Comparison of ENCODE assay signal across 20 mouse cellular contexts in the genomic region with DNA sequence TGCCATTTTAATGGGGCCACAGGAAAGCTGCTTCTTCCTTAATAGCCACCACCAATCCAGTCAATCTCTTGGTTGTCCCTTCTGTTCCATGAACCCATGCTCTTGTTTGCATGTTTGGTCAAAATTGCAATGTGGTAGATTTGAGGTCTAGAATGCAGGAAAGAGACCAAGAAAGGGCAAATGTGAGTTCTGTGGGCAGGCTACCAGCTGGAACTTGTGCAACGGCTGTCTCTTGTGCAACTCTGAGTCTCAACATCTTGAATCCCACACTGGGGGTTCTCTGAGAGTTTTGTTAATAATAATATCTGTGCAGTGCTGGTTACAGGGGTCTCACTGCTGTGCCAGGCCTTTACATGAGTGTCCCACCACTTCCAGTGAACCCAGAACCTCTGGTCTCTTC.
DNase-seq lines count a peak whose midpoint lies in the region; ATAC-seq and TF ChIP-seq lines count a peak whose summit lies in the region.
"Had no signal": no experiment of that assay in that cellular context is flagged by ENCODE, and none has a peak within 500 bp of the region (broad histone marks: within the 10 kb centered on the region; RNA-seq: fewer than 3 reads in every experiment).

No protein-coding gene starts in this region.

- no peak overlapping the region for H3K9ac ChIP-seq in kidney, embryonic 16.5 days (replicated peaks; ENCODE audit: low read length)
- H3K9ac ChIP-seq in lung, postnatal 0 days (replicated peaks; ENCODE audit: low read depth): no peak overlapping the region
- no peak overlapping the region for H3K9ac ChIP-seq in liver, embryonic 11.5 days (ENCODE audit: low read depth, low read length)
- H3K9ac ChIP-seq: embryonic facial prominence, embryonic 13.5 days; forebrain, embryonic 12.5 days; forebrain, postnatal 0 days; heart, embryonic 15.5 days; hindbrain, embryonic 14.5 days; intestine, embryonic 15.5 days had no signal

- WGBS in heart, embryonic 10.5 days: 80% methylated on average over 1 of the region's 1 CpGs
- 82% methylated on average over 1 of the region's 1 CpGs for WGBS in kidney, embryonic 16.5 days
- 74% methylated on average over 1 of the region's 1 CpGs for WGBS in lung, postnatal 0 days
- 63% methylated on average over 1 of the region's 1 CpGs for WGBS in liver, embryonic 11.5 days

- no peak overlapping the region for H3K4me3 ChIP-seq in heart, embryonic 10.5 days
- H3K4me3 ChIP-seq in kidney, embryonic 16.5 days (ENCODE audit: low read length): no peak overlapping the region
- no peak overlapping the region for H3K4me3 ChIP-seq in lung, postnatal 0 days (ENCODE audit: low read depth, low read length)
- no peak overlapping the region for H3K4me3 ChIP-seq in liver, embryonic 11.5 days (ENCODE audit: low read depth, low read length)
- H3K4me3 ChIP-seq: embryonic facial prominence, embryonic 13.5 days; forebrain, embryonic 12.5 days; heart, embryonic 15.5 days; hindbrain, embryonic 10.5 days; intestine, embryonic 15.5 days had no signal

- no peak for ATAC-seq in kidney, embryonic 16.5 days (ENCODE audit: low FRiP score, low TSS enrichment)
- no peak for ATAC-seq in lung, postnatal 0 days
- ATAC-seq in liver, embryonic 11.5 days (replicated peaks; ENCODE audit: low FRiP score): no peak
- ATAC-seq: forebrain, postnatal 0 days; intestine, embryonic 15.5 days had no signal

- H3K27ac ChIP-seq in heart, embryonic 10.5 days: no peak overlapping the region
- H3K27ac ChIP-seq in kidney, embryonic 16.5 days (ENCODE audit: low read length): no peak overlapping the region
- no peak overlapping the region for H3K27ac ChIP-seq in lung, postnatal 0 days (ENCODE audit: low read length)
- no peak overlapping the region for H3K27ac ChIP-seq in liver, embryonic 11.5 days (ENCODE audit: low read depth, low read length)
- H3K27ac ChIP-seq: embryonic facial prominence, embryonic 13.5 days; forebrain, embryonic 12.5 days; heart, embryonic 15.5 days; hindbrain, embryonic 10.5 days; hindbrain, embryonic 14.5 days; intestine, embryonic 15.5 days had no signal

- H3K9me3 ChIP-seq in heart, embryonic 10.5 days: no peaks in the 10 kb centered on the region
- no peaks in the 10 kb centered on the region for H3K9me3 ChIP-seq in kidney, embryonic 16.5 days (ENCODE audit: low read length)
- H3K9me3 ChIP-seq in lung, postnatal 0 days (ENCODE audit: low read length): no peaks in the 10 kb centered on the region
- no peaks in the 10 kb centered on the region for H3K9me3 ChIP-seq in liver, embryonic 11.5 days (ENCODE audit: control insufficient read depth, low read length)
- H3K9me3 ChIP-seq: embryonic facial prominence, embryonic 13.5 days; forebrain, embryonic 12.5 days; heart, embryonic 15.5 days; hindbrain, embryonic 10.5 days; intestine, embryonic 15.5 days had no signal

- no peaks in the 10 kb centered on the region for H3K36me3 ChIP-seq in heart, embryonic 10.5 days
- H3K36me3 ChIP-seq in kidney, embryonic 16.5 days (ENCODE audit: insufficient read depth, low read length): no peaks in the 10 kb centered on the region
- H3K36me3 ChIP-seq in lung, postnatal 0 days (ENCODE audit: insufficient read depth, low read length): no peaks in the 10 kb centered on the region
- no peaks in the 10 kb centered on the region for H3K36me3 ChIP-seq in liver, embryonic 11.5 days (ENCODE audit: control insufficient read depth, insufficient read depth, low read length)
- H3K36me3 ChIP-seq: embryonic facial prominence, embryonic 13.5 days; forebrain, embryonic 12.5 days; heart, embryonic 15.5 days; hindbrain, embryonic 10.5 days; intestine, embryonic 15.5 days had no signal

- TF ChIP-seq CTCF in lung, postnatal 0 days (IDR thresholded peaks at IDR 0.05): no peak

- H3K27me3 ChIP-seq in heart, embryonic 10.5 days (ENCODE audit: insufficient read depth, poor library complexity, severe bottlenecking): no peaks in the 10 kb centered on the region
- H3K27me3 ChIP-seq in kidney, embryonic 16.5 days (ENCODE audit: insufficient read depth, low read length): no peaks in the 10 kb centered on the region
- H3K27me3 ChIP-seq in lung, postnatal 0 days (replicated peaks; ENCODE audit: insufficient read depth, low read length): no peaks in the 10 kb centered on the region
- H3K27me3 ChIP-seq in liver, embryonic 11.5 days (replicated peaks; ENCODE audit: control insufficient read depth, insufficient read depth, low read length): no peaks in the 10 kb centered on the region
- H3K27me3 ChIP-seq: embryonic facial prominence, embryonic 13.5 days; forebrain, embryonic 12.5 days; heart, embryonic 15.5 days; intestine, embryonic 15.5 days had no signal

- peak; percentile 23 to 25 for DNase-seq in heart, adult 18-20 months
- DNase-seq in heart, embryonic 10.5 days (ENCODE audit: low spot score): no peak
- peak; percentile 9 for DNase-seq in kidney, postnatal 10 days
- DNase-seq in lung, postnatal 36 days: peak; percentile 37
- no peak for DNase-seq in lung, postnatal 0 days (ENCODE audit: low spot score)
- peak; percentile 16 for DNase-seq in adrenal gland, postnatal 14 days
- no peak for DNase-seq in liver, embryonic 11.5 days (ENCODE audit: low spot score)
- DNase-seq: cerebellum, adult 11-12 months; cerebellum, adult 9-11 months; cerebellum, postnatal 36 days; forebrain, postnatal 0 days; gastrocnemius, postnatal 25 days had no signal

- TF ChIP-seq EP300 in lung, postnatal 0 days (IDR thresholded peaks at IDR 0.05): no peak

- no peak overlapping the region for H3K4me2 ChIP-seq in kidney, embryonic 16.5 days (replicated peaks; ENCODE audit: low read depth, low read length)
- no peak overlapping the region for H3K4me2 ChIP-seq in lung, postnatal 0 days (replicated peaks; ENCODE audit: low read depth, low read length)
- no peak overlapping the region for H3K4me2 ChIP-seq in liver, embryonic 11.5 days
- H3K4me2 ChIP-seq: embryonic facial prominence, embryonic 13.5 days; forebrain, embryonic 12.5 days; heart, embryonic 11.5 days; heart, embryonic 15.5 days; hindbrain, embryonic 14.5 days; intestine, embryonic 15.5 days had no signal

- no peaks in the 10 kb centered on the region for H3K4me1 ChIP-seq in heart, embryonic 10.5 days
- no peaks in the 10 kb centered on the region for H3K4me1 ChIP-seq in kidney, embryonic 16.5 days (ENCODE audit: insufficient read depth, low read length)
- no peaks in the 10 kb centered on the region for H3K4me1 ChIP-seq in lung, postnatal 0 days (ENCODE audit: insufficient read depth, low read depth, low read length)
- H3K4me1 ChIP-seq in liver, embryonic 11.5 days (replicated peaks; ENCODE audit: control insufficient read depth, insufficient read depth, low read length): no peaks in the 10 kb centered on the region; the same call in 1 of the 2 replicates
- H3K4me1 ChIP-seq: embryonic facial prominence, embryonic 13.5 days; forebrain, embryonic 12.5 days; heart, embryonic 15.5 days; hindbrain, embryonic 10.5 days had no signal

Comparison
In these comparisons a context has a peak if more than half of its experiments do, and no peak if none do; other contexts are left out.
1. DNase-seq: peak in heart, adult 18-20 months (2 of 2), kidney, postnatal 10 days (single experiment), lung, postnatal 36 days (single experiment) and adrenal gland, postnatal 14 days (single experiment); none in heart, embryonic 10.5 days (single experiment), lung, postnatal 0 days (single experiment) and liver, embryonic 11.5 days (single experiment).